Comparison of ENCODE assay signal across 12 mouse cellular contexts in the genomic region with DNA sequence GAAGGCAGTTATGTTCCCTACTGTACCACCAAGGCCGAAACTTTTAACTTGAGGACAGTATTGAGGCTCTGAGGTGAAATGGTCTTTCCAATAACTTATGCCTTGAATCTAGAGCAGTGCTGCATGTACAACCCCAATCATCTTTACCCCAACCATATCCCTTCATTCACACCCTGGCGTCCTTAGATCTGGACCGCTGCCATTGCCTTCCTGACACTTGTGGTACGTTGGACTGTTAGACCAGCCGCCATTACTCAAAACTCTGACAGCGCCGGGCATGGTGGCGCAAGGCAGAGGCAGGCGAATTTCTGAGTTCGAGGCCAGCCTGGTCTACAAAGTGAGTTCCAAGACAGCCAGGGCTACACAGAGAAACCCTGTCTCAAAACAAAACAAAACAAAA.
DNase-seq lines count a peak whose midpoint lies in the region; ATAC-seq and TF ChIP-seq lines count a peak whose summit lies in the region.
"Had no signal": no experiment of that assay in that cellular context is flagged by ENCODE, and none has a peak within 500 bp of the region (broad histone marks: within the 10 kb centered on the region; RNA-seq: fewer than 3 reads in every experiment).

No protein-coding gene starts in this region.

- no peak for DNase-seq in heart, postnatal 0 days (ENCODE audit: low spot score)
- DNase-seq in heart, postnatal 4 days = no peak
- no peak for DNase-seq in neural tube, embryonic 11.5 days (ENCODE audit: low spot score)
- DNase-seq in neural tube, embryonic 10.5 days (ENCODE audit: extremely low spot score, low spot score) = no peak
- no peak for DNase-seq in cerebellum, postnatal 4 days (ENCODE audit: low spot score in 2 of 2)
- DNase-seq in lung, adult 2 months = no peak
- DNase-seq: cerebellum, adult 8-10 months; gastrocnemius, postnatal 10 days had no signal

- WGBS in heart, postnatal 0 days = 87% methylated on average over 10 of the region's 10 CpGs
- 93% methylated on average over 10 of the region's 10 CpGs for WGBS in neural tube, embryonic 11.5 days
- 90% methylated on average over 10 of the region's 10 CpGs for WGBS in hindbrain, embryonic 13.5 days
- WGBS in neural tube, embryonic 14.5 days = 90% methylated on average over 10 of the region's 10 CpGs
- WGBS in lung, adult 2 months = 84% methylated on average over 10 of the region's 10 CpGs

- H3K9ac ChIP-seq in heart, postnatal 0 days (replicated peaks; ENCODE audit: low read depth, low read length) = no peak overlapping the region
- H3K9ac ChIP-seq in neural tube, embryonic 11.5 days (ENCODE audit: low read length) = no peak overlapping the region
- no peak overlapping the region for H3K9ac ChIP-seq in hindbrain, embryonic 13.5 days
- H3K9ac ChIP-seq in neural tube, embryonic 14.5 days (replicated peaks; ENCODE audit: low read depth, low read length) = no peak overlapping the region
- H3K9ac ChIP-seq: embryonic facial prominence, embryonic 15.5 days had no signal

- no peak overlapping the region for H3K27ac ChIP-seq in heart, postnatal 0 days (ENCODE audit: low read depth)
- no peak overlapping the region for H3K27ac ChIP-seq in neural tube, embryonic 11.5 days (ENCODE audit: low read depth, low read length)
- H3K27ac ChIP-seq in hindbrain, embryonic 13.5 days = no peak overlapping the region
- no peak overlapping the region for H3K27ac ChIP-seq in neural tube, embryonic 14.5 days (ENCODE audit: low read depth, low read length)
- H3K27ac ChIP-seq: embryonic facial prominence, embryonic 15.5 days; macrophage had no signal

- TF ChIP-seq CTCF in heart, postnatal 0 days (IDR thresholded peaks at IDR 0.05; ENCODE audit: low read depth) = no peak
- no peak for TF ChIP-seq CTCF in lung, adult 2 months (IDR thresholded peaks at IDR 0.05; ENCODE audit: insufficient read depth, low read length)

- no peaks in the 10 kb centered on the region for H3K27me3 ChIP-seq in heart, postnatal 0 days (ENCODE audit: control insufficient read depth, insufficient read depth, low read length)
- no peaks in the 10 kb centered on the region for H3K27me3 ChIP-seq in neural tube, embryonic 11.5 days (ENCODE audit: control insufficient read depth, insufficient read depth, low read length)
- no peaks in the 10 kb centered on the region for H3K27me3 ChIP-seq in hindbrain, embryonic 13.5 days
- no peaks in the 10 kb centered on the region for H3K27me3 ChIP-seq in neural tube, embryonic 14.5 days (ENCODE audit: control insufficient read depth, insufficient read depth, low read length)
- H3K27me3 ChIP-seq: embryonic facial prominence, embryonic 15.5 days had no signal

- H3K4me3 ChIP-seq in heart, postnatal 0 days (ENCODE audit: low read depth, low read length) = no peak overlapping the region
- no peak overlapping the region for H3K4me3 ChIP-seq in neural tube, embryonic 11.5 days (ENCODE audit: low read depth, low read length)
- peak overlapping the region; percentile 78; the same call in 1 of the 2 replicates for H3K4me3 ChIP-seq in hindbrain, embryonic 13.5 days
- H3K4me3 ChIP-seq in neural tube, embryonic 14.5 days (ENCODE audit: low read depth, low read length) = 0 out of 2 replicates have a peak overlapping the region, but pooled peaks have one; percentile 86
- H3K4me3 ChIP-seq in lung, adult 2 months (replicated peaks; ENCODE audit: extremely low read depth, low read depth, low read length) = no peak overlapping the region

- H3K9me3 ChIP-seq in heart, postnatal 0 days (replicated peaks; ENCODE audit: control insufficient read depth, low read length) = no peaks in the 10 kb centered on the region
- H3K9me3 ChIP-seq in neural tube, embryonic 11.5 days (ENCODE audit: control insufficient read depth, low read length) = no peaks in the 10 kb centered on the region
- no peaks in the 10 kb centered on the region for H3K9me3 ChIP-seq in hindbrain, embryonic 13.5 days
- no peaks in the 10 kb centered on the region for H3K9me3 ChIP-seq in neural tube, embryonic 14.5 days (ENCODE audit: control insufficient read depth, low read length)
- H3K9me3 ChIP-seq: embryonic facial prominence, embryonic 15.5 days had no signal

- no peak for TF ChIP-seq POLR2A in lung, adult 2 months (IDR thresholded peaks at IDR 0.05; ENCODE audit: borderline replicate concordance, extremely low read depth, low read depth, low read length)

- TF ChIP-seq EP300 in heart, postnatal 0 days (IDR thresholded peaks at IDR 0.05; ENCODE audit: low read depth) = no peak

- 0 out of 2 replicates have a peak, but pooled peaks cover 4% of the 10 kb centered on the region for H3K4me1 ChIP-seq in heart, postnatal 0 days (ENCODE audit: control insufficient read depth, insufficient read depth)
- peaks cover 4% of the 10 kb centered on the region; the same call in 1 of the 2 replicates for H3K4me1 ChIP-seq in neural tube, embryonic 11.5 days (ENCODE audit: control insufficient read depth, insufficient read depth, low read length)
- H3K4me1 ChIP-seq in hindbrain, embryonic 13.5 days (replicated peaks) = peaks cover 17% of the 10 kb centered on the region
- peaks cover 3% of the 10 kb centered on the region; the same call in 1 of the 2 replicates for H3K4me1 ChIP-seq in neural tube, embryonic 14.5 days (ENCODE audit: control insufficient read depth, insufficient read depth, low read length)
- peaks cover 2% of the 10 kb centered on the region; the same call in 1 of the 2 replicates for H3K4me1 ChIP-seq in lung, adult 2 months (ENCODE audit: control insufficient read depth, insufficient read depth, low read length)
- H3K4me1 ChIP-seq: embryonic facial prominence, embryonic 15.5 days had no signal

- no peak for ATAC-seq in heart, postnatal 0 days (ENCODE audit: insufficient read depth, low read depth)
- ATAC-seq in neural tube, embryonic 11.5 days (ENCODE audit: insufficient read depth, low FRiP score, low TSS enrichment) = no peak
- ATAC-seq in hindbrain, embryonic 13.5 days (ENCODE audit: low FRiP score) = no peak
- no peak for ATAC-seq in neural tube, embryonic 14.5 days (ENCODE audit: low read depth)

- H3K36me3 ChIP-seq in heart, postnatal 0 days (replicated peaks; ENCODE audit: control insufficient read depth, insufficient read depth, low read length) = no peaks in the 10 kb centered on the region
- no peaks in the 10 kb centered on the region for H3K36me3 ChIP-seq in neural tube, embryonic 11.5 days (ENCODE audit: control insufficient read depth, insufficient read depth, low read length)
- no peaks in the 10 kb centered on the region for H3K36me3 ChIP-seq in hindbrain, embryonic 13.5 days
- H3K36me3 ChIP-seq in neural tube, embryonic 14.5 days (ENCODE audit: control insufficient read depth, insufficient read depth, low read length) = no peaks in the 10 kb centered on the region
- H3K36me3 ChIP-seq: embryonic facial prominence, embryonic 15.5 days had no signal

- H3K4me2 ChIP-seq in heart, postnatal 0 days (ENCODE audit: low read depth, low read length) = peak overlapping the region; percentile 99; the same call in 1 of the 2 replicates
- H3K4me2 ChIP-seq in neural tube, embryonic 11.5 days (ENCODE audit: low read depth) = peak overlapping the region; percentile 56
- peak overlapping the region; percentile 75 for H3K4me2 ChIP-seq in hindbrain, embryonic 13.5 days
- H3K4me2 ChIP-seq in neural tube, embryonic 14.5 days (ENCODE audit: low read depth, low read length) = peak overlapping the region; percentile 78

Comparison
In these comparisons a context has a peak if more than half of its experiments do, and no peak if none do; other contexts are left out.
1. H3K4me3 ChIP-seq: peak in hindbrain, embryonic 13.5 days (single experiment) and neural tube, embryonic 14.5 days (single experiment); none in heart, postnatal 0 days (single experiment), neural tube, embryonic 11.5 days (single experiment) and lung, adult 2 months (single experiment).
2. Peak in every context shown above with its lines, with median percentiles within 50 percentile points of each other: H3K4me2 ChIP-seq.